Mouse (Mus musculus) CD4-positive, CD25-positive, alpha-beta regulatory T cell (primary cell): Measurements from ENCODE around the gene Tpsg1. TPM values are rescaled to one million over a fixed set of nuclear protein-coding genes. Genes with fewer than 3 reads are reported as not detected.

Experiments used
- polyA plus RNA-seq: library from polyadenylated mRNA; unstranded; fragments of 100-300 nt; shearing (Covaris generic); gene quantifications from one replicate; pipeline ENCODE4 v1.2.1, GENCODE M21; 2017

Tpsg1 gene
- polyA plus RNA-seq: not detected

GRCm38 (mm10) chr17:25368973-25369372, at the start of gene Tpsg1:
TSS of gene Tpsg1 (plus strand) at chr17:25369273.

GRCm38 (mm10) chr17:25345462-25345861, 23.6 kb upstream of the Tpsg1 start, which contains the start of gene Tpsab1:
TSS of gene Tpsab1 (minus strand) at chr17:25345562.

DNA sequence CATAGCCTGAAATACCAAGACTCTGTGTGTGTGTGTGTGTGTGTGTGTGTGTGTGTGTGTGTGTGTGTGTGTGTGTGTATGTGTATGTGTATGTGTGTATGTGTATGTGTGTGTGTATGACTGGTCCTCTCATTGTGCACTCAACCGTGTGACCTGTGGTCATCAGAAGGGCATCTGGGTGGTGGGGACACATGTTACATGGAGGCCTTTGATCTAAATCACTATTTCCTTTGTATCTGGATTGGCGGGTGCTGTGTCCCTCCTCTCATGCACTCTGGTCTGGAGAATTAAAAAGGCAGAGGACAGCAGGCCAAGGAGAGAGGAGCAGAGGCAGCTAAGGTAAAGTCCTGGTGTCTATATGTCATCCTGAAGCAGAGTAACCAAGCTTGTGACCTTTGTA, 3.1 kb upstream of the Tpsg1 start, which contains the start of gene Tpsb2:
TSS of gene Tpsb2 (plus strand) at position 301 of the 400 bp plus-strand sequence.

Other genes starting within 250 kb of the Tpsg1 start
- 0.22 TPM for gene Ptx4, start 248.5 kb upstream of the Tpsg1 start, polyA plus RNA-seq
- 37.3 TPM for gene Clcn7, start 235.9 kb upstream of the Tpsg1 start, polyA plus RNA-seq
- not detected for gene Ccdc154, start 206.8 kb upstream of the Tpsg1 start, polyA plus RNA-seq
- gene Gm38655, start 193.8 kb upstream of the Tpsg1 start, polyA plus RNA-seq: not detected
- gene BC003965, start 184.7 kb upstream of the Tpsg1 start, polyA plus RNA-seq: 30.2 TPM
- 34.6 TPM for gene Unkl, start 180.9 kb upstream of the Tpsg1 start, polyA plus RNA-seq
- gene Gnptg, start 129.1 kb upstream of the Tpsg1 start, polyA plus RNA-seq: 77.5 TPM
- gene Tsr3, start 129.1 kb upstream of the Tpsg1 start, polyA plus RNA-seq: 53.0 TPM
- 19.3 TPM for gene Baiap3, start 112.9 kb upstream of the Tpsg1 start, polyA plus RNA-seq
- 539 TPM for gene Ube2i, start 94.7 kb upstream of the Tpsg1 start, polyA plus RNA-seq
- 0.19 TPM for gene Prss34, start 70.9 kb upstream of the Tpsg1 start, polyA plus RNA-seq
- gene Prss28, start 60.6 kb upstream of the Tpsg1 start, polyA plus RNA-seq: not detected
- not detected for gene Prss29, start 50.6 kb upstream of the Tpsg1 start, polyA plus RNA-seq
- gene Tpsab1, start 23.7 kb upstream of the Tpsg1 start, polyA plus RNA-seq: not detected
- not detected for gene Tpsb2, start 3.0 kb upstream of the Tpsg1 start, polyA plus RNA-seq
- not detected for gene Cacna1h, start 64.5 kb downstream of the Tpsg1 start, polyA plus RNA-seq
- gene Tekt4, start 85.3 kb downstream of the Tpsg1 start, polyA plus RNA-seq: not detected
- gene Sstr5, start 128.0 kb downstream of the Tpsg1 start, polyA plus RNA-seq: not detected
- not detected for gene Sox8, start 201.4 kb downstream of the Tpsg1 start, polyA plus RNA-seq
- 22.4 TPM for gene Lmf1, start 209.8 kb downstream of the Tpsg1 start, polyA plus RNA-seq